ENCODE assay signal across 13 mouse cellular contexts in genomic region chr5:133365771-133366170, GRCm38 (mm10).
DNase-seq lines count a peak whose midpoint lies in the region; ATAC-seq and TF ChIP-seq lines count a peak whose summit lies in the region.
"Had no signal": no experiment of that assay in that cellular context is flagged by ENCODE, and none has a peak within 500 bp of the region (broad histone marks: within the 10 kb centered on the region; RNA-seq: fewer than 3 reads in every experiment).

No protein-coding gene starts in this region.

- no peaks in the 10 kb centered on the region for H3K27me3 ChIP-seq in thymus, adult 2 months (ENCODE audit: control insufficient read depth, insufficient read depth, low read length)
- no peaks in the 10 kb centered on the region for H3K27me3 ChIP-seq in kidney, embryonic 16.5 days (ENCODE audit: insufficient read depth, low read length)
- H3K27me3 ChIP-seq: stomach, embryonic 15.5 days had no signal

- no peak for TF ChIP-seq CTCF in thymus, adult 2 months (IDR thresholded peaks at IDR 0.05; ENCODE audit: borderline replicate concordance, control insufficient read depth, extremely low read depth, insufficient read depth, low read length, poor library complexity)

- no peak overlapping the region for H3K9ac ChIP-seq in kidney, embryonic 16.5 days (replicated peaks; ENCODE audit: low read length)
- H3K9ac ChIP-seq: stomach, embryonic 15.5 days had no signal

- no peak for TF ChIP-seq POLR2A in thymus, adult 2 months (IDR thresholded peaks at IDR 0.05; ENCODE audit: control insufficient read depth, extremely low read depth, insufficient read depth, low read length, poor library complexity)

- no peak overlapping the region for H3K4me3 ChIP-seq in thymus, adult 2 months (ENCODE audit: control insufficient read depth, insufficient read depth, low read length)
- H3K4me3 ChIP-seq in kidney, embryonic 16.5 days (ENCODE audit: low read length) = no peak overlapping the region
- H3K4me3 ChIP-seq: gastrocnemius, adult 2 months; myocyte; stomach, embryonic 15.5 days had no signal

- DNase-seq in ZHBTc4 (ENCODE audit: low read depth, low spot score) = peak; percentile 3
- DNase-seq in embryo, embryonic 9.5 days (ENCODE audit: extremely low spot score) = peak; percentile 20
- peak; percentile 74 to 92 for DNase-seq in layer of hippocampus, adult 18-20 months (ENCODE audit: low spot score in 2 of 2)
- peak; percentile 70 for DNase-seq in mesoderm, embryonic 11.5 days (ENCODE audit: low read depth, low spot score)
- no peak for DNase-seq in adrenal gland, postnatal 25 days
- DNase-seq in thymus, adult 2 months = no peak
- no peak for DNase-seq in ovary, adult 18-20 months (ENCODE audit: low spot score)
- DNase-seq: gastrocnemius, adult 2 months; heart, postnatal 36 days had no signal

- WGBS in thymus, adult 2 months = 91% methylated on average over 3 of the region's 3 CpGs
- 83% methylated on average over 3 of the region's 3 CpGs for WGBS in kidney, embryonic 16.5 days

- no peaks in the 10 kb centered on the region for H3K36me3 ChIP-seq in thymus, adult 2 months (ENCODE audit: control insufficient read depth, insufficient read depth, low read length)
- no peaks in the 10 kb centered on the region for H3K36me3 ChIP-seq in kidney, embryonic 16.5 days (ENCODE audit: insufficient read depth, low read length)
- H3K36me3 ChIP-seq: G1E; stomach, embryonic 15.5 days had no signal

- ATAC-seq in kidney, embryonic 16.5 days (ENCODE audit: low FRiP score, low TSS enrichment) = no peak

- H3K9me3 ChIP-seq in kidney, embryonic 16.5 days (ENCODE audit: low read length) = no peaks in the 10 kb centered on the region
- H3K9me3 ChIP-seq: stomach, embryonic 15.5 days had no signal

- H3K4me2 ChIP-seq in kidney, embryonic 16.5 days (replicated peaks; ENCODE audit: low read depth, low read length) = no peak overlapping the region
- H3K4me2 ChIP-seq: stomach, embryonic 15.5 days had no signal

- no peak overlapping the region for H3K27ac ChIP-seq in thymus, adult 2 months (ENCODE audit: control insufficient read depth, insufficient read depth, low read length)
- H3K27ac ChIP-seq in kidney, embryonic 16.5 days (ENCODE audit: low read length) = no peak overlapping the region
- H3K27ac ChIP-seq: gastrocnemius, adult 2 months; stomach, embryonic 15.5 days had no signal

- H3K4me1 ChIP-seq in thymus, adult 2 months (replicated peaks; ENCODE audit: control insufficient read depth, insufficient read depth, low read length) = no peaks in the 10 kb centered on the region
- no peaks in the 10 kb centered on the region for H3K4me1 ChIP-seq in kidney, embryonic 16.5 days (ENCODE audit: insufficient read depth, low read length)
- H3K4me1 ChIP-seq: stomach, embryonic 15.5 days had no signal

Comparison
In these comparisons a context has a peak if more than half of its experiments do, and no peak if none do; other contexts are left out.
1. DNase-seq: peak in ZHBTc4 (single experiment), embryo, embryonic 9.5 days (single experiment), layer of hippocampus, adult 18-20 months (2 of 2) and mesoderm, embryonic 11.5 days (single experiment); none in adrenal gland, postnatal 25 days (single experiment), thymus, adult 2 months (single experiment) and ovary, adult 18-20 months (single experiment).